Mouse (Mus musculus): Measurements from ENCODE around the gene Mybpc1. TPM values are rescaled to one million over a fixed set of nuclear protein-coding genes. Genes with fewer than 3 reads are reported as not detected.
A peak's percentile ranks its signal among the peaks of the same experiment; 100 is the strongest.
"Not testable (repeated sequence)": the region's sequence is repeated elsewhere in the genome, so short reads cannot be mapped to it uniquely, and the experiment has no call there.

Mybpc1 gene
- total RNA-seq, 1 experiment from 2014 or later, result 0.96 TPM

- no peak for DNase-seq
Measured at GRCm38 (mm10) chr10:88550225-88550624, 54.7 kb downstream of the Mybpc1 start.

GRCm38 (mm10) chr10:88547635-88548034, 57.3 kb downstream of the Mybpc1 start:
- no peak for DNase-seq

- DNase-seq, result no peak
Measured at GRCm38 (mm10) chr10:88530631-88531030, 74.3 kb downstream of the Mybpc1 start.

GRCm38 (mm10) chr10:88524016-88524415, 80.9 kb downstream of the Mybpc1 start:
- DNase-seq, result no peak

GRCm38 (mm10) chr10:88523212-88523611, 81.7 kb downstream of the Mybpc1 start:
- DNase-seq, result no peak

- DNase-seq, result no peak
Measured at GRCm38 (mm10) chr10:88522795-88523194, 82.2 kb downstream of the Mybpc1 start.

- not testable (repeated sequence) for DNase-seq
Measured at GRCm38 (mm10) chr10:88515049-88515448, 89.9 kb downstream of the Mybpc1 start.

- peak; percentile 91 for DNase-seq
Measured at GRCm38 (mm10) chr10:88514495-88514894, 90.5 kb downstream of the Mybpc1 start.

GRCm38 (mm10) chr10:88513574-88514135, 91.3 kb downstream of the Mybpc1 start:
- DNase-seq, result peak; percentile 10

GRCm38 (mm10) chr10:88511355-88511754, 93.6 kb downstream of the Mybpc1 start:
- no peak for DNase-seq

- peak; percentile 69 for DNase-seq
Measured at GRCm38 (mm10) chr10:88510503-88511271, 94.3 kb downstream of the Mybpc1 start.

- peak; percentile 31 for DNase-seq
Measured at GRCm38 (mm10) chr10:88507691-88508143, 97.2 kb downstream of the Mybpc1 start.

GRCm38 (mm10) chr10:88505256-88505655, 99.7 kb downstream of the Mybpc1 start:
- no peak for DNase-seq

- peak; percentile 35 for DNase-seq
Measured at GRCm38 (mm10) chr10:88504481-88504880, 100.5 kb downstream of the Mybpc1 start.

GRCm38 (mm10) chr10:88503421-88504314, 101.3 kb downstream of the Mybpc1 start, which contains the start of gene Chpt1:
Chpt1 (minus strand) TSS chr10:88504073.
- DNase-seq, result peak; percentile 96

GRCm38 (mm10) chr10:88502919-88503318, 102.0 kb downstream of the Mybpc1 start:
- DNase-seq, result no peak

- DNase-seq, result peak; percentile 43
Measured at GRCm38 (mm10) chr10:88501886-88502765, 102.8 kb downstream of the Mybpc1 start.

GRCm38 (mm10) chr10:88501370-88501769, 103.6 kb downstream of the Mybpc1 start:
- DNase-seq, result no peak

- no peak for DNase-seq
Measured at GRCm38 (mm10) chr10:88499993-88500392, 105.0 kb downstream of the Mybpc1 start.

- DNase-seq, result no peak
Measured at GRCm38 (mm10) chr10:88496864-88497564, 107.9 kb downstream of the Mybpc1 start.
